Mouse (Mus musculus) stomach, embryonic 14.5 days (tissue): ENCODE measurements at regions not wholly inside any gene's neighbourhood (a gene's known extent, or its start where the extent isn't known, plus 50 kb on each side); places are given as distances from the start of the nearest gene placed in this dataset.

ENCODE experiments used
- ATAC-seq: fragments of 200-750 bp; cut with Nextera tagmentation; 2 replicates; pipeline ENCODE4 v1.8.0; 2017; ENCODE audit warnings: low read depth, moderate TSS enrichment; ENCODE audit not compliant: insufficient number of reproducible peaks, insufficient read depth, low FRiP score
- H3K27ac ChIP-seq: fragments of 300-500 bp; sonication (generic); 2 replicates; pipeline ENCODE4 v1.5.1; 2014; ENCODE audit warnings: mild to moderate bottlenecking, low read length, moderate library complexity, mixed read lengths
- H3K27me3 ChIP-seq: fragments of 300-500 bp; sonication (generic); 2 replicates; pipeline ENCODE4 v1.6.1; 2014; ENCODE audit warnings: low read length, control low read depth, mixed read lengths; ENCODE audit not compliant: control insufficient read depth, insufficient read depth
- H3K36me3 ChIP-seq: fragments of 300-500 bp; sonication (generic); 2 replicates; pipeline ENCODE4 v1.6.1; 2014; ENCODE audit warnings: mild to moderate bottlenecking, control low read depth, low read length, moderate library complexity, mixed read lengths; ENCODE audit not compliant: control insufficient read depth, insufficient read depth
- H3K4me1 ChIP-seq: fragments of 300-500 bp; sonication (generic); 2 replicates; pipeline ENCODE4 v1.6.1; 2014; ENCODE audit warnings: low read length, control low read depth, mixed read lengths; ENCODE audit not compliant: control insufficient read depth, insufficient read depth
- H3K4me2 ChIP-seq: fragments of 300-500 bp; sonication (generic); replicated peaks from 2 replicates; pipeline ENCODE4 v1.6.1; 2014; ENCODE audit warnings: low read depth, low read length, control low read depth
- H3K4me3 ChIP-seq: fragments of 300-500 bp; sonication (generic); 2 replicates; pipeline ENCODE4 v1.5.1; 2014; ENCODE audit warnings: low read depth, low read length, control low read depth
- H3K9ac ChIP-seq: fragments of 300-500 bp; sonication (generic); replicated peaks from 2 replicates; pipeline ENCODE4 v1.6.1; 2014; ENCODE audit warnings: low read depth, mild to moderate bottlenecking, control low read depth, low read length, moderate library complexity, mixed read lengths
- H3K9me3 ChIP-seq: fragments of 300-500 bp; sonication (generic); 2 replicates; pipeline ENCODE4 v1.6.1; 2016; ENCODE audit warnings: low read depth, low read length, control low read depth; ENCODE audit not compliant: control insufficient read depth
- WGBS: fragments of 180-500 bp; shearing (Covaris S2); extraction: QIAGEN DNeasy Blood & Tissue Kit; methylation state at CpG from one replicate; pipeline ENCODE4 v1.1.7; 2014; 5-methylcytosine and 5-hydroxymethylcytosine counted together

DNA sequence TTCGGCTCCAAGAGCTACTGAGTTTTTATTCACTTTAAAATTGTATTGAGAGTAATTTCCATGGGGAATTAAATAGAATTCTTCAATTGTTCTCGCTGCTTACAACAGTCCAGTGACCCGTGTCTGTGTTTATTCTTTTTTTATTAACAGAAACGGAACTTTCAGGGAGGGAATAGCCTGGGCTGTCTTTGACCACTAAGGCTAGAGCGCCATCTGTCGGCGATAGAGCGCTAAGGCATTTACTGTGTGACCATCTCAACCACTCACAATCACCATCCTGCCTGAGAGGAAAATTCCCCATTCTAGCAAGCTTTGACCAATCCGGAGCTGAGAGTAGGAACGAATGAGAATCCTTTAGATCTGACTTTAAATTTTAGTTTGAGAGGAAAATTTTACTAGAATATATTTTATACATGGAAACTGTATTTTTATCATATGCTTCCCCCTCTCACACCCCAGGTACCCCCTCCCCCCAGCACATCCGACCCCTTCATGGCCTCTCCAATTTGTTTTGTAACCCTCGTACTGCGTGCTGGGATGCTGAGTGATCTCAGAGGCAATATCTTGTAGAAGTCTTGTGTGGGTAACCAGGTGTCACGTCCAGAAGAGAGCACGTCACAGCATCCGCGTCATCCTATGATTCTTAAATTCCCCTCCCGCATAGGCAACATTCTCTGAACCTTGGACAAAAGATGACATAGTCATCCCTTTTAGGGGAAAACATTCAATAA is 139.9 kb downstream of the Csl start:
- H3K36me3 ChIP-seq: no peaks in the 10 kb centered on the region
- WGBS: 46% methylated on average over 18 of the region's 18 CpGs
- no peaks in the 10 kb centered on the region for H3K4me1 ChIP-seq
- H3K4me2 ChIP-seq: peak overlapping the region; percentile 31
- H3K9me3 ChIP-seq: no peaks in the 10 kb centered on the region
- H3K27ac ChIP-seq: no peak overlapping the region
- peak; percentile 70 for ATAC-seq
- H3K4me3 ChIP-seq: 0 out of 2 replicates have a peak overlapping the region, but pooled peaks have one; percentile 5
- no peaks in the 10 kb centered on the region for H3K27me3 ChIP-seq
- H3K9ac ChIP-seq: no peak overlapping the region

- H3K9ac ChIP-seq: no peak overlapping the region
- H3K4me3 ChIP-seq: no peak overlapping the region
- 82% methylated on average over 7 of the region's 7 CpGs for WGBS
- no peak for ATAC-seq
- no peaks in the 10 kb centered on the region for H3K27me3 ChIP-seq
- H3K27ac ChIP-seq: no peak overlapping the region
- no peaks in the 10 kb centered on the region for H3K36me3 ChIP-seq
- no peaks in the 10 kb centered on the region for H3K9me3 ChIP-seq
- H3K4me1 ChIP-seq: no peaks in the 10 kb centered on the region
- no peak overlapping the region for H3K4me2 ChIP-seq
Observed at GRCm38 (mm10) chr10:99620489-99620888, 139.0 kb downstream of the Csl start.

DNA sequence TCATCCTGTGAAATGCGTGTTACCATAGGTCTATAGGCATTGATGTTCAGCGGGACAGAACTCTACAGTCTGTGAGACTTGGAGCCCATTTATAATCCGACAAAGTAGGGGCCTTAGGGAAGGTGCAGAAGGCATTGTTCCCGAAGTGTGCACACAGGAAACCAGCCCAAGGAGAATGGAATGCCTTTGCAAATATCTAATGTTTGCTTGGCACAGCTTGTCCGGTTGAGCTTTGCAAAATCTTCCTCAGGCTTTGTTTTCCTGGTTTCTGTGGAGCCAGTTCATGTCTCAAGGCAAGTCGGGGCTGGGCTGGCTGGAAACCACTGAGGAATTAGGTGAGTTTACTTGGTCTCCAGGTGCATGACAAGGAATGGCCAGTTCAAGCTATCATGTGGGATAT is 132.1 kb downstream of the Csl start:
- Histone ChIP-seq H3K9me3 (no peaks in the 10 kb centered on the region), H3K27ac (no peak overlapping the region), H3K36me3 (no peaks in the 10 kb centered on the region), H3K4me3 (no peak overlapping the region), H3K4me2 (no peak overlapping the region), H3K4me1 (no peaks in the 10 kb centered on the region), H3K27me3 (no peaks in the 10 kb centered on the region), H3K9ac (no peak overlapping the region)
- ATAC-seq: no peak
- 56% methylated on average over 6 of the region's 6 CpGs for WGBS

DNA sequence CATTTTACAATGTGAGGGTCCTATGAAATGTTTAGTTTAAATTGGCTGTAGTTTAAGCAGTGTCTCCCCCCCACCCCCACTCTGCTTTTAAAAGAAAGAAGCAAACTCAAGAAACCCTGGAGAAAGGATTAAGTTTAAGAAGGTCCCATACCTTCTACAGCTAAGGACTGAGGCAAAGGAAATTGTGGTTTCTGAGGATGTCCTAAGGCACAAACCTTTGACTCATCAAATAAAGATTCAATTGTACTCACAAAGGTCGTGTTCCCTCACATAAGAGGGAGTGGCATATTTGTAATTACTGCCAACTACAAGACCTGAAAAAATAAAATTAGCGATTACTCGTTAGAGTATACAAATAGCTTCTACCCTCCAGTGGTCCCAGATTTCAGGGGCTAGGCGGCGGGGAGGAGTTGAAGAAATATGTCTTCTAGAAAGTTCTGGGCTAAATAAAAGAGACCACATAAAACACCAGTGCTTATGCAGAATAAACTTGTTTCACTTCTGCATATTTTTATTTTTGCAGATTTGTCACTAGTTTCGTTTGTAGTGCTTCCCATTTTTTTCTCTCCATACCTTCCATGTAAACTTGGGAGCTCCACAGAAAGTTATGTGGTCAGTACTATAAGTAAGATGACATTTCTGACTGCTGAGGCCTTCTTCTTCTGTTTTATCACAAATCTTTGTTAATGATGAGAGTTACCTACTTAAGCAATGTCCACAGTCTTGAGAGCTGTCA is 127.0 kb downstream of the Csl start:
- H3K4me3 ChIP-seq: no peak overlapping the region
- 0 out of 2 replicates have a peak overlapping the region, but pooled peaks have one; percentile 7 for H3K27ac ChIP-seq
- no peaks in the 10 kb centered on the region for H3K36me3 ChIP-seq
- no peak for ATAC-seq
- WGBS: 68% methylated on average over 6 of the region's 6 CpGs
- no peaks in the 10 kb centered on the region for H3K9me3 ChIP-seq
- H3K4me1 ChIP-seq: no peaks in the 10 kb centered on the region
- no peak overlapping the region for H3K9ac ChIP-seq
- no peaks in the 10 kb centered on the region for H3K27me3 ChIP-seq
- H3K4me2 ChIP-seq: no peak overlapping the region

- Histone ChIP-seq H3K27ac (no peak overlapping the region), H3K4me2 (no peak overlapping the region), H3K4me3 (no peak overlapping the region), H3K9me3 (no peaks in the 10 kb centered on the region), H3K9ac (no peak overlapping the region), H3K27me3 (no peaks in the 10 kb centered on the region), H3K4me1 (no peaks in the 10 kb centered on the region), H3K36me3 (no peaks in the 10 kb centered on the region)
- no peak for ATAC-seq
- WGBS: 93% methylated on average over 4 of the region's 4 CpGs
Observed at GRCm38 (mm10) chr10:99635796-99636195, 123.7 kb downstream of the Csl start.

DNA sequence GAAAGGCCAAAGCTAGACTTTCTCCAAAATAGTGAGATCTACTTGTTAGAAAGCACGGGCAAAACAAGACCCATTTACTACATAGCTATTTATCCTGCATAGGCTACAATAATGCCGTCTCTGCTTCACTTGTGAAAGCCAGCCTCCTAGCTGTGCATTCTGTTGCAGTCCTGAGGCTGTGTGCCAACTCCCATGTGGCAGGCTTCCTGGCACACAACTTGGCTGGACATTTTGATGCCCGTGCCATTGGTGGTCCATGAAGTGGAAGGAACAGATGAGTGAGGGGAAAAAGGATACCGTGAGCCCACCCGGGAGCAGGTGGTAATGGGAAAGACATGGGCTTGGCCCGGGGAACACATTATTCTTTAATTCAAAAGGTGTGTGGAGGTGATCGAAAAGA is 120.4 kb downstream of the Csl start:
- ATAC-seq: no peak
- Histone ChIP-seq H3K27me3 (no peaks in the 10 kb centered on the region), H3K4me1 (no peaks in the 10 kb centered on the region), H3K4me2 (no peak overlapping the region), H3K4me3 (no peak overlapping the region), H3K36me3 (no peaks in the 10 kb centered on the region), H3K9me3 (no peaks in the 10 kb centered on the region), H3K27ac (no peak overlapping the region), H3K9ac (no peak overlapping the region)
- 89% methylated on average over 7 of the region's 7 CpGs for WGBS

GRCm38 (mm10) chr10:99639469-99639868 is 120.0 kb downstream of the Csl start:
- Histone ChIP-seq H3K4me3 (no peak overlapping the region), H3K4me1 (no peaks in the 10 kb centered on the region), H3K27ac (no peak overlapping the region), H3K27me3 (no peaks in the 10 kb centered on the region), H3K9me3 (no peaks in the 10 kb centered on the region), H3K36me3 (no peaks in the 10 kb centered on the region), H3K4me2 (no peak overlapping the region), H3K9ac (no peak overlapping the region)
- no peak for ATAC-seq
- 53% methylated on average over 5 of the region's 5 CpGs for WGBS

DNA sequence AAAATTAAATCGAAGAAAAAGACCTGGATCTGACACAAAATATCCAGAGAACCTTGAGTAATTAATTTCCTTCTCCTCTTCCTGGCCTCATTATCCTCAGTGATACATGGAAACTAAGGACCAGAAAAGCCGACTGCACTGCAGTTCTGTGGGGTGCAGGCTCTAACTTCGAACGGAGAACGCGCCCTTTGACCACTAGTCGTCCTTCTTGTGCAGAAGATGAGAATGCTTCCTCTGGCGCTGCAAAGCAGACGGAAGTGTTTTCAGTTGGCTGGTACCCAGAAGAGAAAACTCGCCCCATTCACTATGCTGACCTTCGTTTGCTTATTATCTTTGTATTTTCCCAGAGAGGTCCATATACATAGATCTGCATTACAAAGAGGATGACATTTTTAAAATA is 117.7 kb downstream of the Csl start:
- H3K27me3 ChIP-seq: no peaks in the 10 kb centered on the region
- H3K4me3 ChIP-seq: no peak overlapping the region
- peak; percentile 66; the same call in 1 of the 2 replicates for ATAC-seq
- H3K4me2 ChIP-seq: no peak overlapping the region
- no peak overlapping the region for H3K27ac ChIP-seq
- WGBS: 10% methylated on average over 11 of the region's 11 CpGs
- no peak overlapping the region for H3K9ac ChIP-seq
- no peaks in the 10 kb centered on the region for H3K36me3 ChIP-seq
- H3K4me1 ChIP-seq: no peaks in the 10 kb centered on the region
- no peaks in the 10 kb centered on the region for H3K9me3 ChIP-seq
